ENCODE assay signal across 16 mouse cellular contexts in the genomic region with DNA sequence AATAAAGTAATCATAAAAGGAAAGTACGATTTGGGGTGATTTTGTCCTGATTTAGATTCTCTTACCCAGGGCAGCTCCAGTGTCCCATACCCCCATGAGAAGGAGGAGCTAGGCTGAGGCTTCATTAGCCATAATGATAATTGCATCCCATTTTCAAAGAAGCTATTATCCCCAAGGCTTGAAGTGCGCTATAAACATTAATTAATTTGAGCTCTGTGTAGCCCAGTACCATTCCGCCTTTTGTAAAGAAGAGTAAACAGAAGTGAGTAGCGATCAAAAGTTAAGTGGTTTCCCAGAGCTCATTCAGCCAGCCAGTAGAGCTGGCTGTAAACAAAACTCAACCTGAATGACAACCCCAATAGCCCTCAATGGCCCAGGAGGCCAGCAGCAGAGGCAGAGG. TPM values are rescaled to one million over a fixed set of nuclear protein-coding genes. Genes with fewer than 3 reads are reported as not detected.
DNase-seq lines count a peak whose midpoint lies in the region; ATAC-seq and TF ChIP-seq lines count a peak whose summit lies in the region.
"Had no signal": no experiment of that assay in that cellular context is flagged by ENCODE, and none has a peak within 500 bp of the region (broad histone marks: within the 10 kb centered on the region; RNA-seq: fewer than 3 reads in every experiment).

No protein-coding gene starts in this region.

- no peak overlapping the region for H3K27ac ChIP-seq in hindbrain, embryonic 13.5 days
- H3K27ac ChIP-seq in hindbrain, embryonic 12.5 days = no peak overlapping the region
- H3K27ac ChIP-seq in midbrain, embryonic 11.5 days (ENCODE audit: low read depth, low read length) = no peak overlapping the region
- H3K27ac ChIP-seq in midbrain, embryonic 16.5 days (ENCODE audit: low read length) = no peak overlapping the region
- H3K27ac ChIP-seq in forebrain, postnatal 0 days (ENCODE audit: low read depth, low read length) = no peak overlapping the region
- no peak overlapping the region for H3K27ac ChIP-seq in stomach, embryonic 15.5 days
- H3K27ac ChIP-seq: lung, embryonic 15.5 days had no signal

- no peaks in the 10 kb centered on the region for H3K9me3 ChIP-seq in hindbrain, embryonic 13.5 days
- no peaks in the 10 kb centered on the region for H3K9me3 ChIP-seq in hindbrain, embryonic 12.5 days (replicated peaks)
- H3K9me3 ChIP-seq in midbrain, embryonic 11.5 days (ENCODE audit: control insufficient read depth, low read length) = no peaks in the 10 kb centered on the region
- H3K9me3 ChIP-seq in midbrain, embryonic 16.5 days (replicated peaks; ENCODE audit: control insufficient read depth, low read length, poor library complexity, severe bottlenecking) = no peaks in the 10 kb centered on the region
- H3K9me3 ChIP-seq in forebrain, postnatal 0 days (ENCODE audit: low read length) = no peaks in the 10 kb centered on the region
- no peaks in the 10 kb centered on the region for H3K9me3 ChIP-seq in stomach, embryonic 15.5 days
- H3K9me3 ChIP-seq: lung, embryonic 15.5 days had no signal

- 56% methylated on average over 4 of the region's 4 CpGs for WGBS in hindbrain, embryonic 13.5 days
- WGBS in hindbrain, embryonic 12.5 days = 56% methylated on average over 4 of the region's 4 CpGs
- WGBS in midbrain, embryonic 11.5 days = 75% methylated on average over 4 of the region's 4 CpGs
- WGBS in midbrain, embryonic 16.5 days = 61% methylated on average over 4 of the region's 4 CpGs
- 23% methylated on average over 4 of the region's 4 CpGs for WGBS in forebrain, postnatal 0 days
- WGBS in stomach, embryonic 15.5 days = 18% methylated on average over 4 of the region's 4 CpGs

- H3K4me2 ChIP-seq in hindbrain, embryonic 13.5 days = no peak overlapping the region
- no peak overlapping the region for H3K4me2 ChIP-seq in hindbrain, embryonic 12.5 days (replicated peaks)
- H3K4me2 ChIP-seq in midbrain, embryonic 11.5 days = no peak overlapping the region
- no peak overlapping the region for H3K4me2 ChIP-seq in midbrain, embryonic 16.5 days (ENCODE audit: low read length)
- no peak overlapping the region for H3K4me2 ChIP-seq in forebrain, postnatal 0 days (ENCODE audit: low read depth)
- H3K4me2 ChIP-seq in stomach, embryonic 15.5 days = no peak overlapping the region
- H3K4me2 ChIP-seq: lung, embryonic 15.5 days had no signal

- no peak overlapping the region for H3K4me3 ChIP-seq in hindbrain, embryonic 13.5 days
- no peak overlapping the region for H3K4me3 ChIP-seq in hindbrain, embryonic 12.5 days
- H3K4me3 ChIP-seq in midbrain, embryonic 11.5 days (ENCODE audit: low read depth, low read length) = no peak overlapping the region
- H3K4me3 ChIP-seq in midbrain, embryonic 16.5 days (ENCODE audit: low read depth, low read length) = no peak overlapping the region
- H3K4me3 ChIP-seq in forebrain, postnatal 0 days (ENCODE audit: low read depth, low read length) = no peak overlapping the region
- H3K4me3 ChIP-seq in stomach, embryonic 15.5 days (replicated peaks) = no peak overlapping the region
- H3K4me3 ChIP-seq: lung, embryonic 15.5 days had no signal

- peak; percentile 62 for DNase-seq in midbrain, embryonic 11.5 days (ENCODE audit: low spot score, missing footprints)
- no peak for DNase-seq in forebrain, postnatal 0 days
- no peak for DNase-seq in left cerebral cortex, postnatal 4 days
- no peak for DNase-seq in B cell, adult 2 months
- DNase-seq: adrenal gland, adult 8-10 months; cerebellum, adult 11-12 months; cerebellum, postnatal 36 days; gastrocnemius, postnatal 36 days; layer of hippocampus, postnatal 36 days; thymus, postnatal 36 days had no signal

- peak; percentile 78 for ATAC-seq in hindbrain, embryonic 13.5 days (ENCODE audit: low FRiP score)
- no peak for ATAC-seq in hindbrain, embryonic 12.5 days (ENCODE audit: low FRiP score)
- ATAC-seq in midbrain, embryonic 11.5 days (ENCODE audit: low FRiP score) = peak; percentile 35; the same call in 1 of the 2 replicates
- no peak for ATAC-seq in midbrain, embryonic 16.5 days
- 0 out of 2 replicates have a peak, but pooled peaks have one; percentile 29 for ATAC-seq in forebrain, postnatal 0 days
- ATAC-seq in stomach, embryonic 15.5 days (ENCODE audit: insufficient read depth, low FRiP score, low read depth) = peak; percentile 27

- TF ChIP-seq CTCF in forebrain, postnatal 0 days (IDR thresholded peaks at IDR 0.05; ENCODE audit: low read depth) = no peak

- H3K4me1 ChIP-seq in hindbrain, embryonic 13.5 days (replicated peaks) = peaks cover 6% of the 10 kb centered on the region
- no peaks in the 10 kb centered on the region for H3K4me1 ChIP-seq in hindbrain, embryonic 12.5 days
- H3K4me1 ChIP-seq in midbrain, embryonic 11.5 days (ENCODE audit: control insufficient read depth, insufficient read depth, low read length) = no peaks in the 10 kb centered on the region
- no peaks in the 10 kb centered on the region for H3K4me1 ChIP-seq in midbrain, embryonic 16.5 days (ENCODE audit: control insufficient read depth, insufficient read depth, low read length)
- H3K4me1 ChIP-seq in forebrain, postnatal 0 days (ENCODE audit: insufficient read depth) = no peaks in the 10 kb centered on the region
- H3K4me1 ChIP-seq in stomach, embryonic 15.5 days = no peaks in the 10 kb centered on the region
- H3K4me1 ChIP-seq: lung, embryonic 15.5 days had no signal

- intact Hi-C loops in left cerebral cortex, postnatal 4 days (cut with DNase I) = no loop called here

- H3K36me3 ChIP-seq in hindbrain, embryonic 13.5 days = no peaks in the 10 kb centered on the region
- no peaks in the 10 kb centered on the region for H3K36me3 ChIP-seq in hindbrain, embryonic 12.5 days
- H3K36me3 ChIP-seq in midbrain, embryonic 11.5 days (ENCODE audit: control insufficient read depth, insufficient read depth, low read length) = no peaks in the 10 kb centered on the region
- H3K36me3 ChIP-seq in midbrain, embryonic 16.5 days (ENCODE audit: control insufficient read depth, insufficient read depth, low read length) = no peaks in the 10 kb centered on the region
- no peaks in the 10 kb centered on the region for H3K36me3 ChIP-seq in forebrain, postnatal 0 days (ENCODE audit: insufficient read depth)
- no peaks in the 10 kb centered on the region for H3K36me3 ChIP-seq in stomach, embryonic 15.5 days
- H3K36me3 ChIP-seq: lung, embryonic 15.5 days had no signal

- H3K27me3 ChIP-seq in hindbrain, embryonic 13.5 days = no peaks in the 10 kb centered on the region
- H3K27me3 ChIP-seq in hindbrain, embryonic 12.5 days = no peaks in the 10 kb centered on the region
- H3K27me3 ChIP-seq in midbrain, embryonic 11.5 days (ENCODE audit: control insufficient read depth, insufficient read depth, low read length) = no peaks in the 10 kb centered on the region
- no peaks in the 10 kb centered on the region for H3K27me3 ChIP-seq in midbrain, embryonic 16.5 days (ENCODE audit: control insufficient read depth, insufficient read depth, low read depth, low read length)
- peaks cover 19% of the 10 kb centered on the region for H3K27me3 ChIP-seq in forebrain, postnatal 0 days (ENCODE audit: insufficient read depth, low read length)
- no peaks in the 10 kb centered on the region for H3K27me3 ChIP-seq in stomach, embryonic 15.5 days (replicated peaks)
- H3K27me3 ChIP-seq: lung, embryonic 15.5 days had no signal

- no peak overlapping the region for H3K9ac ChIP-seq in hindbrain, embryonic 13.5 days
- no peak overlapping the region for H3K9ac ChIP-seq in hindbrain, embryonic 12.5 days
- no peak overlapping the region for H3K9ac ChIP-seq in midbrain, embryonic 11.5 days (ENCODE audit: low read length)
- H3K9ac ChIP-seq in midbrain, embryonic 16.5 days (ENCODE audit: low read depth, low read length) = no peak overlapping the region
- H3K9ac ChIP-seq in forebrain, postnatal 0 days = no peak overlapping the region
- no peak overlapping the region for H3K9ac ChIP-seq in stomach, embryonic 15.5 days
- H3K9ac ChIP-seq: lung, embryonic 15.5 days had no signal

RNA-seq across cellular contexts. Expression of a gene that starts 21.2 kb away (rescaled TPM):
- polyA plus RNA-seq in hindbrain, embryonic 13.5 days (2015; fragmentation: Nextera tagmentation; extraction: Ambion mirVana) = 0.73 and 0.85 TPM in 2 replicates
- polyA plus RNA-seq in hindbrain, embryonic 12.5 days (2016; fragmentation: Nextera tagmentation; extraction: Ambion mirVana) = 1.7 and 1.8 TPM in 2 replicates
- polyA plus RNA-seq in midbrain, embryonic 11.5 days (2014; fragmentation: Nextera tagmentation; extraction: Ambion mirVana) = 0.55 and 0.56 TPM in 2 replicates
- polyA plus RNA-seq in midbrain, embryonic 16.5 days (2015; fragmentation: Nextera tagmentation; extraction: Ambion mirVana) = 0.49 and 0.65 TPM in 2 replicates
- total RNA-seq in forebrain, postnatal 0 days (2014; rRNA removed) = 1.8 and 2.4 TPM in 2 replicates
- polyA plus RNA-seq in forebrain, postnatal 0 days (2015; fragmentation: Nextera tagmentation; extraction: Ambion mirVana) = 0.38 and 0.64 TPM in 2 replicates
- polyA plus RNA-seq in stomach, embryonic 15.5 days (2015; fragmentation: Nextera tagmentation; extraction: Ambion mirVana) = 1.4 and 1.6 TPM in 2 replicates
- total RNA-seq in left cerebral cortex, postnatal 4 days (2021) = 1 to 10 TPM; 2.5 to 3.2 TPM
- total RNA-seq: liver, adult 2 months had no signal

Comparison
In these comparisons a context has a peak if more than half of its experiments do, and no peak if none do; other contexts are left out.
1. ATAC-seq: peak in hindbrain, embryonic 13.5 days (single experiment), midbrain, embryonic 11.5 days (single experiment), forebrain, postnatal 0 days (single experiment) and stomach, embryonic 15.5 days (single experiment); none in hindbrain, embryonic 12.5 days (single experiment) and midbrain, embryonic 16.5 days (single experiment).